Mouse (Mus musculus) MEL (cell line): ENCODE measurements around the gene 1110051M20Rik. TPM values are rescaled to one million over a fixed set of nuclear protein-coding genes. Genes with fewer than 3 reads are reported as not detected.

Experiments used
- DNase-seq: peaks from one replicate; pipeline ENCODE4 v3.0.0; 2011; ENCODE audit warnings: low read depth, low spot score
- H3K27ac ChIP-seq: 2 replicates; pipeline ENCODE4 v1.5.1; 2012; ENCODE audit warnings: low read depth, mild to moderate bottlenecking, control low read depth, low read length, moderate library complexity; ENCODE audit not compliant: control insufficient read depth
- H3K27me3 ChIP-seq, 2 experiments: fragments of 150-350 bp in 1 of 2; sonication (generic) in 1 of 2; 2 replicates each; pipeline ENCODE4 v1.6.1; 2012; ENCODE audit warnings: low read length in 2 of 2, mild to moderate bottlenecking in 2 of 2, improper control_type of control experiment in 1 of 2, moderate library complexity in 1 of 2; ENCODE audit not compliant: insufficient read depth in 2 of 2, control insufficient read depth in 1 of 2
- H3K36me3 ChIP-seq, 2 experiments: 2 replicates each; pipeline ENCODE4 v1.6.1; 2012 to 2014; ENCODE audit warnings: low read length in 2 of 2, improper control_type of control experiment in 1 of 2, inconsistent platforms in 1 of 2, mild to moderate bottlenecking in 1 of 2; ENCODE audit not compliant: insufficient read depth in 2 of 2, control insufficient read depth in 1 of 2
- H3K4me1 ChIP-seq, 2 experiments: fragments of 150-350 bp in 1 of 2; sonication (generic) in 1 of 2; 2 replicates each; pipeline ENCODE4 v1.6.1; 2012; ENCODE audit warnings: low read length in 2 of 2, improper control_type of control experiment in 1 of 2, mild to moderate bottlenecking in 1 of 2; ENCODE audit not compliant: insufficient read depth in 2 of 2, control insufficient read depth in 1 of 2
- H3K4me3 ChIP-seq, 2 experiments: fragments of 150-350 bp in 1 of 2; sonication (generic) in 1 of 2; 2 replicates each; pipeline ENCODE4 v1.5.1; 2012; ENCODE audit warnings: low read depth in 2 of 2, low read length in 2 of 2, mild to moderate bottlenecking in 2 of 2, moderate library complexity in 2 of 2, control low read depth in 1 of 2, improper control_type of control experiment in 1 of 2; ENCODE audit not compliant: control insufficient read depth in 1 of 2, insufficient read depth in 1 of 2
- H3K79me2 ChIP-seq: 2 replicates; pipeline ENCODE4 v1.6.1; 2012; ENCODE audit warnings: mild to moderate bottlenecking, low read length, moderate library complexity; ENCODE audit not compliant: control insufficient read depth, poor library complexity, insufficient read depth
- H3K9ac ChIP-seq: 2 replicates; pipeline ENCODE4 v1.6.1; 2012; ENCODE audit warnings: low read depth, mild to moderate bottlenecking, control low read depth, low read length, moderate library complexity; ENCODE audit not compliant: control insufficient read depth, poor library complexity, severe bottlenecking
- H3K9me3 ChIP-seq: fragments of 150-350 bp; sonication (generic); replicated peaks from 2 replicates; pipeline ENCODE4 v1.6.1; 2012; ENCODE audit warnings: mild to moderate bottlenecking, low read length, improper control_type of control experiment, moderate library complexity; ENCODE audit not compliant: insufficient read depth
- CHD1 ChIP-seq: IDR thresholded peaks from 2 replicates; pipeline ENCODE4 v1.6.1; 2012; ENCODE audit warnings: low read depth, mild to moderate bottlenecking, inconsistent platforms, low read length, improper control_type of control experiment
- CTCF ChIP-seq, 3 experiments: IDR thresholded peaks in 2 of 3; conservative IDR thresholded peaks in 1 of 3; 2 replicates each; pipeline ENCODE4 v1.5.1; 2011 to 2012; ENCODE audit warnings: low read length in 3 of 3, low read depth in 2 of 3, mild to moderate bottlenecking in 2 of 3, improper control_type of control experiment in 1 of 3, inconsistent platforms in 1 of 3, mixed read lengths in 1 of 3, moderate library complexity in 1 of 3; ENCODE audit not compliant: control insufficient read depth in 1 of 3, insufficient read depth in 1 of 3, poor library complexity in 1 of 3, severe bottlenecking in 1 of 3
- E2F4 ChIP-seq: IDR thresholded peaks from 2 replicates; pipeline ENCODE4 v1.6.1; 2011; ENCODE audit warnings: low read depth, low read length, improper control_type of control experiment, borderline replicate concordance
- ELF1 ChIP-seq: IDR thresholded peaks from 2 replicates; pipeline ENCODE4 v1.6.1; 2014; ENCODE audit warnings: low read depth, mild to moderate bottlenecking, inconsistent platforms, low read length, improper control_type of control experiment, moderate library complexity
- EP300 ChIP-seq, 2 experiments: IDR thresholded peaks; 2 replicates each; pipeline ENCODE4 v1.6.1; 2011; ENCODE audit warnings: improper control_type of control experiment in 2 of 2, low read length in 2 of 2, low read depth in 1 of 2, mild to moderate bottlenecking in 1 of 2
- ETS1 ChIP-seq: IDR thresholded peaks from 2 replicates; pipeline ENCODE4 v1.6.1; 2012; ENCODE audit warnings: low read depth, mild to moderate bottlenecking, inconsistent platforms, low read length, improper control_type of control experiment, moderate library complexity
- GABPA ChIP-seq: IDR thresholded peaks from 2 replicates; pipeline ENCODE4 v1.6.1; 2012; ENCODE audit warnings: low read depth, mild to moderate bottlenecking, inconsistent platforms, low read length, improper control_type of control experiment, moderate library complexity
- GATA1 ChIP-seq: IDR thresholded peaks from 2 replicates; pipeline ENCODE4 v1.6.1; 2011; ENCODE audit warnings: low read depth, low read length, improper control_type of control experiment
- HCFC1 ChIP-seq: IDR thresholded peaks from 2 replicates; pipeline ENCODE4 v1.6.1; 2012; ENCODE audit warnings: low read depth, mild to moderate bottlenecking, inconsistent platforms, low read length, improper control_type of control experiment, moderate library complexity
- JUND ChIP-seq: IDR thresholded peaks from 2 replicates; pipeline ENCODE4 v1.6.1; 2011; ENCODE audit warnings: low read depth, mild to moderate bottlenecking, improper control_type of control experiment, low read length
- KAT2A ChIP-seq: conservative IDR thresholded peaks from 2 replicates; pipeline ENCODE4 v1.6.1; 2012; ENCODE audit warnings: low read depth, low read length, improper control_type of control experiment, inconsistent platforms
- MAX ChIP-seq: IDR thresholded peaks from 2 replicates; pipeline ENCODE4 v1.6.1; 2011; ENCODE audit warnings: low read length, improper control_type of control experiment
- MAZ ChIP-seq: IDR thresholded peaks from 2 replicates; pipeline ENCODE4 v1.6.1; 2012; ENCODE audit warnings: low read depth, mild to moderate bottlenecking, inconsistent platforms, low read length, improper control_type of control experiment
- MEF2A ChIP-seq: IDR thresholded peaks from 2 replicates; pipeline ENCODE4 v1.6.1; 2014; ENCODE audit warnings: low read depth, mild to moderate bottlenecking, inconsistent platforms, low read length, improper control_type of control experiment; ENCODE audit not compliant: poor library complexity, insufficient replicate concordance, severe bottlenecking; ENCODE audit errors: extremely low read depth
- MXI1 ChIP-seq: IDR thresholded peaks from 2 replicates; pipeline ENCODE4 v1.6.1; 2011; ENCODE audit warnings: mild to moderate bottlenecking, low read depth, low read length, improper control_type of control experiment
- MYB ChIP-seq: IDR thresholded peaks from 2 replicates; pipeline ENCODE4 v1.6.1; 2011; ENCODE audit warnings: mild to moderate bottlenecking, low read depth, low read length, improper control_type of control experiment
- MYC ChIP-seq: IDR thresholded peaks from 2 replicates; pipeline ENCODE4 v1.6.1; 2011; ENCODE audit warnings: low read depth, mild to moderate bottlenecking, low read length, improper control_type of control experiment, moderate library complexity
- NELFE ChIP-seq: IDR thresholded peaks from 2 replicates; pipeline ENCODE4 v1.6.1; 2011; ENCODE audit warnings: low read depth, low read length, improper control_type of control experiment
- POLR2A ChIP-seq, 2 experiments: IDR thresholded peaks; 2 replicates each; pipeline ENCODE4 v1.6.1; 2011 to 2012; ENCODE audit warnings: low read length in 2 of 2, mild to moderate bottlenecking in 2 of 2, control low read depth in 1 of 2, improper control_type of control experiment in 1 of 2, low read depth in 1 of 2, moderate library complexity in 1 of 2; ENCODE audit not compliant: control insufficient read depth in 1 of 2, insufficient read depth in 1 of 2, poor library complexity in 1 of 2
- POLR2AphosphoS2 ChIP-seq: IDR thresholded peaks from 2 replicates; pipeline ENCODE4 v1.6.1; 2011; ENCODE audit warnings: low read length, improper control_type of control experiment
- POLR2AphosphoS5 ChIP-seq: IDR thresholded peaks from 2 replicates; pipeline ENCODE4 v1.6.1; 2012; ENCODE audit warnings: low read depth, borderline replicate concordance, mild to moderate bottlenecking, inconsistent platforms, low read length, moderate library complexity, mixed read lengths
- RAD21 ChIP-seq: IDR thresholded peaks from 2 replicates; pipeline ENCODE4 v1.6.1; 2011; ENCODE audit warnings: mild to moderate bottlenecking, low read depth, low read length, improper control_type of control experiment
- RCOR1 ChIP-seq: IDR thresholded peaks from 2 replicates; pipeline ENCODE4 v1.6.1; 2012; ENCODE audit warnings: low read depth, mild to moderate bottlenecking, inconsistent platforms, low read length, improper control_type of control experiment
- SIN3A ChIP-seq: IDR thresholded peaks from 2 replicates; pipeline ENCODE4 v1.6.1; 2012; ENCODE audit warnings: low read length, improper control_type of control experiment, inconsistent platforms
- SMC3 ChIP-seq: IDR thresholded peaks from 2 replicates; pipeline ENCODE4 v1.6.1; 2011; ENCODE audit warnings: low read depth, low read length, improper control_type of control experiment
- TBP ChIP-seq: IDR thresholded peaks from 2 replicates; pipeline ENCODE4 v1.8.0; 2011; ENCODE audit warnings: low read depth, low read length, improper control_type of control experiment
- TCF12 ChIP-seq: IDR thresholded peaks from 2 replicates; pipeline ENCODE4 v1.6.1; 2014; ENCODE audit warnings: low read depth, mild to moderate bottlenecking, inconsistent platforms, low read length, improper control_type of control experiment, moderate library complexity
- UBTF ChIP-seq: IDR thresholded peaks from 2 replicates; pipeline ENCODE4 v1.6.1; 2012; ENCODE audit warnings: low read depth, mild to moderate bottlenecking, inconsistent platforms, low read length, improper control_type of control experiment, moderate library complexity, borderline replicate concordance; ENCODE audit not compliant: insufficient read depth
- USF1 ChIP-seq: IDR thresholded peaks from 2 replicates; pipeline ENCODE4 v1.6.1; 2014; ENCODE audit warnings: low read depth, mild to moderate bottlenecking, inconsistent platforms, low read length, improper control_type of control experiment, moderate library complexity
- USF2 ChIP-seq, 2 experiments: IDR thresholded peaks; 2 replicates each; pipeline ENCODE4 v1.6.1; 2011 to 2012; ENCODE audit warnings: improper control_type of control experiment in 2 of 2, low read length in 2 of 2, borderline replicate concordance in 1 of 2, inconsistent platforms in 1 of 2, low read depth in 1 of 2, mild to moderate bottlenecking in 1 of 2; ENCODE audit not compliant: insufficient read depth in 1 of 2
- ZC3H11A ChIP-seq: IDR thresholded peaks from 2 replicates; pipeline ENCODE4 v1.6.1; 2012; ENCODE audit warnings: low read depth, mild to moderate bottlenecking, inconsistent platforms, low read length, improper control_type of control experiment
- ZKSCAN1 ChIP-seq: IDR thresholded peaks from 2 replicates; pipeline ENCODE4 v1.6.1; 2012; ENCODE audit warnings: low read depth, mild to moderate bottlenecking, inconsistent platforms, low read length, improper control_type of control experiment, moderate library complexity
- ZMIZ1 ChIP-seq: IDR thresholded peaks from 2 replicates; pipeline ENCODE4 v1.6.1; 2012; ENCODE audit warnings: low read depth, mild to moderate bottlenecking, inconsistent platforms, low read length, improper control_type of control experiment, moderate library complexity
- ZNF384 ChIP-seq: IDR thresholded peaks from 2 replicates; pipeline ENCODE4 v1.6.1; 2012; ENCODE audit warnings: low read depth, mild to moderate bottlenecking, inconsistent platforms, low read length, improper control_type of control experiment
- polyA plus RNA-seq, 2 experiments: library from polyadenylated mRNA; stranded (reverse) in 1 of 2; unstranded in 1 of 2; fragments of >175 nt in 1 of 2; fragments of >200 nt in 1 of 2; gene quantifications; 2 replicates each; pipeline versions ENCODE4 v1.2.1 to v1.2.4; 2012; ENCODE audit warnings: low replicate concordance in 2 of 2, low read depth in 1 of 2; ENCODE audit not compliant: insufficient read length in 2 of 2, insufficient read depth in 1 of 2, missing spikeins in 1 of 2
- total RNA-seq: library from RNA; depleted of rRNA; stranded (reverse); fragments of 300-350 nt; gene quantifications from 2 replicates; pipeline ENCODE4 v1.2.3, GENCODE M21; 2012

The 1110051M20Rik gene
- total and polyA plus RNA-seq, 3 experiments, result 23.0 to 23.3 TPM; not detected in 1

DNA sequence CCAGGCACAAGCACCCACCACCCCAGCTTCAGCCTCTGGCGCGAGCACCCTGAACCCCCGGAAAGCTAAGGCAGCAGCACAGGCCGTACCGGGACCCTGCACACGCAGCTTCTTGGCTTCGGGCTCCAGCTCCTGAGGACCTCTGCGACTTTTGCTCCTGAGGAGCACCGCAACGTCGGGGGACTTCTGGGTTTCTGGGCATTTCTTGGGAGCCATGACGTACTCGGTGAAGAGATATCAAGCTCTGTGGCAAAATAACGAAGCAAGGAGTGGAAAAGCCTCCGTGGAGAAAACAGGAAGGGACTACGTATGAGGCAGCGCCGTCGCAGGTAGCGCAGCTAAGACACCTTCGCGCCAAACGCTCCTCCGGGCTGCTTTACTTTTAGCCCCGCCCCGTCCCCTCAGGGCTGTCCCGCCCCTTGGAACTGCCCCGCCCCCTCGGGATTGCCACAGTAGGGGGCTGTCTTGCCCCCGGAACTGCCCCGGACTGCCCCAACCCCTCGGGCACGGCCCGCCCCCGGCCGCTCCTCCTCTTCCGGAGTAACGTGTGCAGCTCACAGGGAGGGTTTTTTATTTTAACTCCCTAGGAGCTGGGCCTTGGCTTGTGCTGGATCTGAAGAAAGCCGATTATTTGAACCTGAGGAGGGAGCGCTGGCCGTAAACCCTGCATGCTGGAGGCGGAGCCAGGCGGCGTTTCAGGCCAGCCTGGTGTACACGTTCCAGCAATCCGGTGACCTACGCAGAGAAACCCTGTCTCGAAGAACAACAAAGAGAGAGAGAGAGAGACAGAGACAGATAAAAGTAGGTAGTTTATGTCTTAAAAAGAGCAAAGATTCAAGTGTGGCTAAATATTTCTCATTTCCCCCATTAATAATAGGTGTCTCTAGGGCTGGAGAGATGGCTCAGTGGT is 207.6 kb downstream of the 1110051M20Rik start, which contains the start of gene Ddb2:
Gene Ddb2 (minus strand): TSS at position 382 of the 910 bp plus-strand sequence.
- H3K4me1 ChIP-seq, result peaks cover 0 to 3% of the 10 kb centered on the region in 2 experiments; a peak in 1 of 4 replicates
- H3K9ac ChIP-seq, result peak within 1 kb of the TSS; percentile 81
- DNase-seq, result peak; percentile 97
- H3K9me3 ChIP-seq, result no peaks in the 10 kb centered on the region
- peaks cover 0 to 5% of the 10 kb centered on the region in 2 experiments; a peak in 3 of 4 replicates for H3K36me3 ChIP-seq
- H3K4me3 ChIP-seq, result peak within 1 kb of the TSS; percentile 79 to 89
- no peaks in the 10 kb centered on the region for H3K27me3 ChIP-seq
- peak within 1 kb of the TSS; percentile 93 for H3K27ac ChIP-seq
- peaks cover 3% of the 10 kb centered on the region; the same call in 1 of the 2 replicates for H3K79me2 ChIP-seq
- TF ChIP-seq SIN3A (peak; percentile 30; the same call in 1 of the 2 replicates), GABPA (no peak), GATA1 (no peak), ETS1 (no peak), ZNF384 (peak; percentile 68), SMC3 (no peak), TCF12 (0 out of 2 replicates have a peak, but pooled peaks have one; percentile 38), CHD1 (no peak), CTCF (IDR thresholded peaks at IDR 0.05 in 2 of 3, conservative IDR thresholded peaks at IDR 0.05 in 1 of 3; ENCODE audit: control insufficient read depth in 1 of 3, insufficient read depth in 1 of 3, low read depth in 2 of 3, low read length in 3 of 3, poor library complexity in 1 of 3, severe bottlenecking in 1 of 3) (peak in 1 of 3 experiments; percentile 23; a peak in 1 of 6 replicates), MYB (no peak), MEF2A (no peak), USF1 (no peak), MAZ (peak; percentile 83; the same call in 1 of the 2 replicates), POLR2AphosphoS5 (no peak), ZMIZ1 (peak; percentile 59; the same call in 1 of the 2 replicates), RCOR1 (no peak), MYC (0 out of 2 replicates have a peak, but pooled peaks have one; percentile 28), UBTF (no peak), ZKSCAN1 (no peak; the same call in 1 of the 2 replicates), JUND (peak; percentile 60; the same call in 1 of the 2 replicates), MAX (peak; percentile 49), POLR2A (IDR thresholded peaks at IDR 0.05; ENCODE audit: control insufficient read depth in 1 of 2, insufficient read depth in 1 of 2, low read depth in 1 of 2, low read length in 2 of 2, poor library complexity in 1 of 2) (peak in 1 of 2 experiments; percentile 83; a peak in 2 of 4 replicates), USF2 (IDR thresholded peaks at IDR 0.05; ENCODE audit: borderline replicate concordance in 1 of 2, insufficient read depth in 1 of 2, low read depth in 1 of 2, low read length in 2 of 2) (no peak), ELF1 (no peak), NELFE (peak; percentile 59), E2F4 (0 out of 2 replicates have a peak, but pooled peaks have one; percentile 52), KAT2A (no peak), HCFC1 (peak; percentile 81), EP300 (IDR thresholded peaks at IDR 0.05; ENCODE audit: low read depth in 1 of 2, low read length in 2 of 2) (peak in 1 of 2 experiments; percentile 19; a peak in 1 of 4 replicates), TBP (no peak), MXI1 (peak; percentile 36), RAD21 (no peak), ZC3H11A (no peak), POLR2AphosphoS2 (no peak)
